Mouse (Mus musculus) stomach, postnatal 0 days (tissue): ENCODE measurements around the gene Slc15a3. TPM values are rescaled to one million over a fixed set of nuclear protein-coding genes. Genes with fewer than 3 reads are reported as not detected.

Experiments used
- ATAC-seq: fragments of 200-750 bp; cut with Nextera tagmentation; 2 replicates; pipeline ENCODE4 v1.8.0; 2017; ENCODE audit not compliant: low FRiP score, low TSS enrichment
- DNase-seq: peaks from one replicate; pipeline ENCODE4 v3.0.0-alpha.2; 2016; ENCODE audit warnings: low spot score
- H3K27ac ChIP-seq: fragments of 300-500 bp; sonication (generic); replicated peaks from 2 replicates; pipeline ENCODE4 v1.5.1; 2014; ENCODE audit warnings: mild to moderate bottlenecking, control low read depth
- H3K27me3 ChIP-seq: fragments of 300-500 bp; sonication (generic); 2 replicates; pipeline ENCODE4 v1.6.1; 2014; ENCODE audit warnings: low read length; ENCODE audit not compliant: control insufficient read depth, insufficient read depth
- H3K36me3 ChIP-seq: fragments of 300-500 bp; sonication (generic); 2 replicates; pipeline ENCODE4 v1.6.1; 2014; ENCODE audit warnings: low read length, mixed read lengths; ENCODE audit not compliant: control insufficient read depth, insufficient read depth
- H3K4me1 ChIP-seq: fragments of 300-500 bp; sonication (generic); replicated peaks from 2 replicates; pipeline ENCODE4 v1.6.1; 2014; ENCODE audit warnings: antibody characterized with exemption; ENCODE audit not compliant: control insufficient read depth, insufficient read depth
- H3K4me2 ChIP-seq: fragments of 300-500 bp; sonication (generic); replicated peaks from 2 replicates; pipeline ENCODE4 v1.6.1; 2014; ENCODE audit warnings: low read depth, mild to moderate bottlenecking, control low read depth, moderate library complexity
- H3K4me3 ChIP-seq: fragments of 300-500 bp; sonication (generic); 2 replicates; pipeline ENCODE4 v1.5.1; 2014; ENCODE audit warnings: low read depth, low read length, control low read depth
- H3K9ac ChIP-seq: fragments of 300-500 bp; sonication (generic); 2 replicates; pipeline ENCODE4 v1.6.1; 2014; ENCODE audit warnings: mild to moderate bottlenecking, low read length, control low read depth, mixed read lengths
- H3K9me3 ChIP-seq: fragments of 300-500 bp; sonication (generic); 2 replicates; pipeline ENCODE4 v1.6.1; 2016; ENCODE audit warnings: low read length; ENCODE audit not compliant: control insufficient read depth
- CTCF ChIP-seq: IDR thresholded peaks from 2 replicates; pipeline ENCODE4 v1.5.1; 2016; ENCODE audit warnings: antibody characterized with exemption, low read depth, mild to moderate bottlenecking, moderate library complexity
- EP300 ChIP-seq: optimal IDR thresholded peaks from 2 replicates; pipeline ENCODE3; 2016; ENCODE audit warnings: antibody characterized with exemption
- WGBS: fragments of 180-500 bp; shearing (Covaris S2); extraction: QIAGEN DNeasy Blood & Tissue Kit; methylation state at CpG from one replicate; pipeline ENCODE4 v1.1.7; 2014; 5-methylcytosine and 5-hydroxymethylcytosine counted together
- polyA plus RNA-seq: library from polyadenylated mRNA; unstranded; fragments of >200 nt; fragmentation: Nextera tagmentation; extraction: Ambion mirVana; gene quantifications from 2 replicates; pipeline ENCODE4 v1.2.1, GENCODE M21; 2015

The Slc15a3 gene
- polyA plus RNA-seq, 1 experiment from 2014 or later, result 5.2 TPM

GRCm38 (mm10) chr19:10904512-10904911 lies 65.0 kb downstream of the Slc15a3 start:
- peaks cover 38% of the 10 kb centered on the region for H3K36me3 ChIP-seq
- no peaks in the 10 kb centered on the region for H3K27me3 ChIP-seq
- TF ChIP-seq EP300 (no peak), CTCF (no peak)
- no peak overlapping the region for H3K4me2 ChIP-seq
- no peak overlapping the region for H3K4me3 ChIP-seq
- peak overlapping the region; percentile 30; the same call in 1 of the 2 replicates for H3K27ac ChIP-seq
- ATAC-seq, result no peak
- no peak overlapping the region for H3K9ac ChIP-seq
- H3K4me1 ChIP-seq, result 0 out of 2 replicates have a peak, but pooled peaks cover under 1% of the 10 kb centered on the region
- DNase-seq, result no peak
- 61% methylated on average over 5 of the region's 5 CpGs for WGBS
- no peaks in the 10 kb centered on the region for H3K9me3 ChIP-seq

- H3K9me3 ChIP-seq, result no peaks in the 10 kb centered on the region
- H3K36me3 ChIP-seq, result peaks cover 33% of the 10 kb centered on the region
- H3K4me1 ChIP-seq, result 0 out of 2 replicates have a peak, but pooled peaks cover 2% of the 10 kb centered on the region
- no peak overlapping the region for H3K4me3 ChIP-seq
- WGBS, result 35% methylated on average over 7 of the region's 7 CpGs
- H3K27ac ChIP-seq, result peak overlapping the region; percentile 82
- H3K4me2 ChIP-seq, result 0 out of 2 replicates have a peak overlapping the region, but pooled peaks have one; percentile 11
- ATAC-seq, result peak; percentile 72; the same call in 1 of the 2 replicates
- H3K27me3 ChIP-seq, result no peaks in the 10 kb centered on the region
- peak; percentile 44 for TF ChIP-seq CTCF
- TF ChIP-seq EP300, result no peak
- peak; percentile 54 for DNase-seq
- peak overlapping the region; percentile 35; the same call in 1 of the 2 replicates for H3K9ac ChIP-seq
Observed at GRCm38 (mm10) chr19:10904927-10905727, 65.6 kb downstream of the Slc15a3 start.

DNA sequence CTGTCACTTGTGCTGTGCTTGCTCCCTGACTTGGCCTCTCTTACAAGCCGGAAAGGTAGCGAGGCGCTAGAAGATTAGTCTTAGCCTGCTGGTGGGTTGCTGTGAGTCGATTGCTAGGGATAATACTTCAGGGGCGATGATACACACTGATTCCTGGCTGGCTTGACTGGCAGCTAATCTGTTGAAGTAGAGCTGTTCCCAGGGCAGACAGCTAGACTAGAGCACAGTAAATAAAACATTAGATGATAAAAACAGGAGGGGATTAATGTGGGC lies 66.1 kb downstream of the Slc15a3 start:
- WGBS, result 52% methylated on average over 5 of the region's 5 CpGs
- DNase-seq (no peak), ATAC-seq (no peak)
- Histone ChIP-seq H3K4me3 (no peak overlapping the region), H3K4me1 (0 out of 2 replicates have a peak, but pooled peaks cover 2% of the 10 kb centered on the region), H3K9ac (peak overlapping the region; percentile 35; the same call in 1 of the 2 replicates), H3K36me3 (peaks cover 28% of the 10 kb centered on the region), H3K27me3 (no peaks in the 10 kb centered on the region), H3K4me2 (0 out of 2 replicates have a peak overlapping the region, but pooled peaks have one; percentile 11), H3K27ac (peak overlapping the region; percentile 82), H3K9me3 (no peaks in the 10 kb centered on the region)
- TF ChIP-seq EP300 (no peak), CTCF (no peak)

- H3K4me1 ChIP-seq, result 0 out of 2 replicates have a peak, but pooled peaks cover 2% of the 10 kb centered on the region
- no peak overlapping the region for H3K4me3 ChIP-seq
- H3K9me3 ChIP-seq, result no peaks in the 10 kb centered on the region
- peak; percentile 73 for DNase-seq
- H3K27ac ChIP-seq, result peak overlapping the region; percentile 77; the same call in 1 of the 2 replicates
- no peak overlapping the region for H3K4me2 ChIP-seq
- H3K27me3 ChIP-seq, result no peaks in the 10 kb centered on the region
- H3K9ac ChIP-seq, result no peak overlapping the region
- 50% methylated on average over 3 of the region's 3 CpGs for WGBS
- peaks cover 10% of the 10 kb centered on the region for H3K36me3 ChIP-seq
- TF ChIP-seq EP300 (no peak), CTCF (peak; percentile 89)
- ATAC-seq, result no peak
Observed at GRCm38 (mm10) chr19:10907891-10908290, 68.4 kb downstream of the Slc15a3 start.

Other genes starting within 250 kb of the Slc15a3 start
- gene Ddb1, start 234.4 kb upstream of the Slc15a3 start, polyA plus RNA-seq, result 108 and 110 TPM in 2 replicates
- gene Tkfc, start 234.1 kb upstream of the Slc15a3 start, polyA plus RNA-seq, result 6.3 and 6.7 TPM in 2 replicates
- gene Vwce, start 205.5 kb upstream of the Slc15a3 start, polyA plus RNA-seq, result 0.51 and 0.61 TPM in 2 replicates
- gene Pga5, start 161.7 kb upstream of the Slc15a3 start, polyA plus RNA-seq, result 22,358 and 23,362 TPM in 2 replicates
- gene Vps37c, start 151.0 kb upstream of the Slc15a3 start, polyA plus RNA-seq, result 48.6 and 57.3 TPM in 2 replicates
- 1.6 and 1.8 TPM in 2 replicates for gene Cd5, start 100.7 kb upstream of the Slc15a3 start, polyA plus RNA-seq
- 0.06 and 0.07 TPM in 2 replicates for gene Cd6, start 9.7 kb upstream of the Slc15a3 start, polyA plus RNA-seq
- 19.1 and 20.8 TPM in 2 replicates for gene Tmem132a, start 30.2 kb downstream of the Slc15a3 start, polyA plus RNA-seq
- 176 and 186 TPM in 2 replicates for gene Tmem109, start 42.3 kb downstream of the Slc15a3 start, polyA plus RNA-seq
- gene Prpf19, start 55.5 kb downstream of the Slc15a3 start, polyA plus RNA-seq, result 17.6 and 19.5 TPM in 2 replicates
- 0.08 and 0.17 TPM in 2 replicates for gene Zp1, start 80.9 kb downstream of the Slc15a3 start, polyA plus RNA-seq
- gene Ptgdr2, start 97.4 kb downstream of the Slc15a3 start, polyA plus RNA-seq, result 0.06 and 0.07 TPM in 2 replicates
- 13.9 and 15.4 TPM in 2 replicates for gene Ccdc86, start 109.5 kb downstream of the Slc15a3 start, polyA plus RNA-seq
- gene Ms4a10, start 134.9 kb downstream of the Slc15a3 start, polyA plus RNA-seq, result 0.13 TPM in 1 of 2 replicates, not detected in the other
- gene Ms4a15, start 153.5 kb downstream of the Slc15a3 start, polyA plus RNA-seq, result 0.10 TPM in 1 of 2 replicates, not detected in the other
- gene Ms4a18, start 178.3 kb downstream of the Slc15a3 start, polyA plus RNA-seq, result not detected in 2 replicates
- gene Ms4a8a, start 241.4 kb downstream of the Slc15a3 start, polyA plus RNA-seq, result 21.0 and 22.3 TPM in 2 replicates